Mouse (Mus musculus) cortical plate, adult 2 months (tissue): ENCODE data around the gene Itpr1. TPM values are rescaled to one million over a fixed set of nuclear protein-coding genes. Genes with fewer than 3 reads are reported as not detected.

Source experiments
- H3K27ac ChIP-seq: fragments of 200-500 bp; 2 replicates; pipeline ENCODE4 v1.5.1; 2012; ENCODE audit warnings: low read length, control low read depth, inconsistent platforms; ENCODE audit not compliant: insufficient read depth
- H3K4me1 ChIP-seq: fragments of 200-500 bp; 2 replicates; pipeline ENCODE4 v1.6.1; 2011; ENCODE audit warnings: low read length; ENCODE audit not compliant: control insufficient read depth, insufficient read depth
- H3K4me3 ChIP-seq: fragments of 200-500 bp; 2 replicates; pipeline ENCODE4 v1.5.1; 2011; ENCODE audit warnings: mild to moderate bottlenecking, low read length, control low read depth; ENCODE audit not compliant: insufficient read depth
- CTCF ChIP-seq: fragments of 200-500 bp; IDR thresholded peaks from 2 replicates; pipeline ENCODE4 v1.5.1; 2011; ENCODE audit warnings: mild to moderate bottlenecking, control low read depth, low read length; ENCODE audit not compliant: insufficient read depth; ENCODE audit errors: extremely low read depth
- POLR2A ChIP-seq: fragments of 200-500 bp; IDR thresholded peaks from 2 replicates; pipeline ENCODE4 v1.6.1; 2011; ENCODE audit warnings: mild to moderate bottlenecking, low read length, control low read depth; ENCODE audit not compliant: insufficient read depth; ENCODE audit errors: extremely low read depth
- polyA plus RNA-seq: library from polyadenylated mRNA; depleted of rRNA; stranded (reverse); fragments of >200 nt; gene quantifications from 2 replicates; pipeline ENCODE4 v1.2.3, GENCODE M21; 2012

Itpr1 gene
- polyA plus RNA-seq, 1 experiment: 152 TPM

GRCm38 (mm10) chr6:108532486-108533179 lies 319.7 kb downstream of the Itpr1 start:
- H3K27ac ChIP-seq: no peak overlapping the region
- no peak for TF ChIP-seq CTCF
- TF ChIP-seq POLR2A: no peak
- H3K4me3 ChIP-seq: no peak overlapping the region
- H3K4me1 ChIP-seq: no peaks in the 10 kb centered on the region

GRCm38 (mm10) chr6:108534139-108534538 lies 321.2 kb downstream of the Itpr1 start:
- H3K27ac ChIP-seq: no peak overlapping the region
- TF ChIP-seq POLR2A (no peak), CTCF (no peak)
- H3K4me3 ChIP-seq: no peak overlapping the region
- H3K4me1 ChIP-seq: no peaks in the 10 kb centered on the region

- no peak overlapping the region for H3K27ac ChIP-seq
- no peak overlapping the region for H3K4me3 ChIP-seq
- no peaks in the 10 kb centered on the region for H3K4me1 ChIP-seq
- TF ChIP-seq CTCF: no peak
- TF ChIP-seq POLR2A: no peak
These were observed 321.7 kb downstream of the Itpr1 start for GRCm38 (mm10) chr6:108534596-108534995.

- no peak overlapping the region for H3K27ac ChIP-seq
- H3K4me1 ChIP-seq: no peaks in the 10 kb centered on the region
- no peak for TF ChIP-seq POLR2A
- no peak for TF ChIP-seq CTCF
- no peak overlapping the region for H3K4me3 ChIP-seq
These were observed 322.4 kb downstream of the Itpr1 start for GRCm38 (mm10) chr6:108535309-108535708.

GRCm38 (mm10) chr6:108536546-108537317 lies 323.8 kb downstream of the Itpr1 start:
- TF ChIP-seq CTCF (no peak), POLR2A (no peak)
- no peak overlapping the region for H3K27ac ChIP-seq
- no peaks in the 10 kb centered on the region for H3K4me1 ChIP-seq
- H3K4me3 ChIP-seq: no peak overlapping the region

GRCm38 (mm10) chr6:108538406-108538805 lies 325.5 kb downstream of the Itpr1 start:
- Histone ChIP-seq H3K4me1 (no peaks in the 10 kb centered on the region), H3K27ac (no peak overlapping the region), H3K4me3 (no peak overlapping the region)
- TF ChIP-seq CTCF (no peak), POLR2A (no peak)

- TF ChIP-seq POLR2A (no peak), CTCF (no peak)
- H3K27ac ChIP-seq: no peak overlapping the region
These were observed 327.5 kb downstream of the Itpr1 start for GRCm38 (mm10) chr6:108540441-108540840.

GRCm38 (mm10) chr6:108544917-108545316 lies 332.0 kb downstream of the Itpr1 start:
- H3K27ac ChIP-seq: no peak overlapping the region
- 0 out of 2 replicates have a peak, but pooled peaks cover 2% of the 10 kb centered on the region for H3K4me1 ChIP-seq
- TF ChIP-seq POLR2A (no peak), CTCF (no peak)
- no peak overlapping the region for H3K4me3 ChIP-seq

More at GRCm38 (mm10) chr6:108540441-108540840, 327.5 kb downstream of the Itpr1 start:
- Histone ChIP-seq H3K4me3 (no peak overlapping the region), H3K4me1 (no peaks in the 10 kb centered on the region)

- no peak overlapping the region for H3K27ac ChIP-seq
- H3K4me1 ChIP-seq: 0 out of 2 replicates have a peak, but pooled peaks cover 2% of the 10 kb centered on the region
- TF ChIP-seq POLR2A (no peak), CTCF (no peak)
- no peak overlapping the region for H3K4me3 ChIP-seq
These were observed 332.6 kb downstream of the Itpr1 start for GRCm38 (mm10) chr6:108545464-108545863.

GRCm38 (mm10) chr6:108548413-108548812 lies 335.5 kb downstream of the Itpr1 start:
- Histone ChIP-seq H3K27ac (no peak overlapping the region), H3K4me1 (0 out of 2 replicates have a peak, but pooled peaks cover 2% of the 10 kb centered on the region), H3K4me3 (no peak overlapping the region)
- TF ChIP-seq CTCF (no peak), POLR2A (no peak)
